Mouse (Mus musculus) spleen, postnatal 4 days (tissue): Measurements from ENCODE around the gene Copb1.

Experiments
- DNase-seq, 2 experiments: peaks; one replicate each; pipeline ENCODE4 v3.0.0; 2022; ENCODE audit warnings: low spot score in 2 of 2

Copb1 gene

GRCm38 (mm10) chr7:114169381-114169780 is 85.1 kb downstream of the Copb1 start:
- DNase-seq: no peak
